Mouse (Mus musculus) monocyte, adult 5-6 weeks (primary cell): ENCODE measurements around the gene Tcirg1. TPM values are rescaled to one million over a fixed set of nuclear protein-coding genes. Genes with fewer than 3 reads are reported as not detected.
A peak's percentile ranks its signal among the peaks of the same experiment; 100 is the strongest.

Experiments
- ATAC-seq: fragments of 153-309, 156-312 bp; replicated peaks from 2 replicates; pipeline ENCODE4 v1.8.0; 2017; ENCODE audit warnings: mild to moderate bottlenecking; ENCODE audit not compliant: low TSS enrichment, insufficient number of reproducible peaks, severe bottlenecking, poor library complexity, low FRiP score
- total RNA-seq: library from RNA; stranded (forward); fragments of 200-1000, 200-491, 200-594 nt; gene quantifications from 3 replicates; pipeline ENCODE4 v1.2.3, GENCODE M21; 2017

The Tcirg1 gene
- total RNA-seq, 1 experiment from 2014 or later: 259 TPM

DNA sequence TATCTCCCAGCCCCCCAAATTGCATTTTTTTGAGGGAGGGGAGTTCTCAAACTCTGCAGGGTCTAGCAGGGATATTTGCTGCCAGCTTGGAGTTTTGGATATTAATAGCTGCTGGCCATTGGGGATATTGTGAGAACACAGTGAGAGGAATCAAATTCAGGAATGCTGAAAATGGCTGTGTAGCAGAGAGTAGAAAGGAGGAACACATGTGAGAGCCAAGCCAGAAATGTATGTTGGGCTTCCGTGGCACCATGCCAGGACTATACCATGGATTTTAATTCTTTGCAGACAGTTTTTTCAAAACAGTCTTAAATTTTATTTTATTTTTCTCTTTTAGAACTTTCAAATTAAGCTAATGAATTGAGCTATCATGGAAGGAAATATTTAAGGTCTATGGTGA lies 38.6 kb downstream of the Tcirg1 start:
- no peak for ATAC-seq

GRCm38 (mm10) chr19:3864960-3865359 lies 42.0 kb downstream of the Tcirg1 start:
- ATAC-seq: no peak

- no peak for ATAC-seq
These were observed 44.2 kb downstream of the Tcirg1 start for GRCm38 (mm10) chr19:3862713-3863112.

DNA sequence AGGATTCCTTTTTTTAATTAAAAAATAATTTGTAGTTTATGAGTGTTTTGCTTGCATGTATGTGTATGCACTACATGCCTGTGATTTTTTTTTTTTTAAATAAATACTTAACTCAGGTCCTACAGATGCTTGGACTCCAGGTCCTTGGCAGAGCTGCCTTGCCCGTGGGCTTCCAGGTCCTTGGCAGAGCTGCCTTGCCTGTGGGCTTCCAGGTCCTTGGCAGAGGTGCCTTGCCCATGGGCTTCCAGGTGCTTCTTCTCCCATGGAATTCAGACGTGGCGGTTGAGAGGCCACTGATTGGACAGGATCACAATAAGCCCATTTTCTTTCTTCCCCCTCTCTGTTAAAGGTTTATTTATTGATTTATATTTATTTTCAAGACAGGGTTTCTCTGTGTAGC lies 49.7 kb downstream of the Tcirg1 start:
- no peak for ATAC-seq

DNA sequence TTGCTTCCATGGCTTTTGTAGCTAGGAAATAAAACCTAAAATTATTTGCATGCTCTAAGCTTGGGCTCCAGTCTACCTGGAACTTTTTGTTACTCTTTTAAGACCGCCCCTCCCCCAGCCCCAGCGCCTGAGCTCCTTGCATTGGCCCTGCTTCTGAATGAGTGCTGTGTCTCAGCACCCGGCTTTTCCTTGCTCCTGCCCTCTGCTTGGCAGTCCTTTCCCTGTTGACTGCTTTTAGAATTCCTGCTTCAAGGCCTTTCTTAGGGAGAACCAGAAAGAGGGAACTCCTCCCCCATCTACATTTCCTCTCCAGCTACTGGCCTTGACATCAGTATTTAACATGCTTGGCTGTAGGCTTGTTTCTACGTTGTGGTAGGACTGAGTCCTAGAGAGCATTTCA lies 51.3 kb downstream of the Tcirg1 start:
- ATAC-seq: no peak

- no peak for ATAC-seq
These were observed 51.8 kb downstream of the Tcirg1 start for GRCm38 (mm10) chr19:3855091-3855490.

DNA sequence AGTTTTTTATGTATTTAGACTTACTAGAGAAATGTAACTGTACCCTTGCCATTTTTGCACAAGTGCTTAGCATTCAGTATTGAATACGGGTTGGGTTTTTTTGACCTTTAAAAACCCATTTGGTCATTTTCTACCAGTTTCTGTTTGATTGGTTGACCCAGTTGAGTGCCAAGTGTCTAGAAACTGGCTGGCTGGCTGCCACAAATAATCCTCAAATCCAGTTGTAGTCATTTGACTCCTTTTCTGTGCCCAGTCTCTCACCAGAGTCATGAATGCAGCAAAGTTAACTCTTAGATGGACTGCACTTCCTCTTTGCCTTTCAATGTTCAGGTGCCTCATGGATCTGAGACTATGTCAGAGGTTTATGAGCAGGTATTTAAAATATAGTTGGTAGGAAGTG lies 53.0 kb downstream of the Tcirg1 start:
- ATAC-seq: no peak

GRCm38 (mm10) chr19:3853121-3853520 lies 53.8 kb downstream of the Tcirg1 start:
- no peak for ATAC-seq

DNA sequence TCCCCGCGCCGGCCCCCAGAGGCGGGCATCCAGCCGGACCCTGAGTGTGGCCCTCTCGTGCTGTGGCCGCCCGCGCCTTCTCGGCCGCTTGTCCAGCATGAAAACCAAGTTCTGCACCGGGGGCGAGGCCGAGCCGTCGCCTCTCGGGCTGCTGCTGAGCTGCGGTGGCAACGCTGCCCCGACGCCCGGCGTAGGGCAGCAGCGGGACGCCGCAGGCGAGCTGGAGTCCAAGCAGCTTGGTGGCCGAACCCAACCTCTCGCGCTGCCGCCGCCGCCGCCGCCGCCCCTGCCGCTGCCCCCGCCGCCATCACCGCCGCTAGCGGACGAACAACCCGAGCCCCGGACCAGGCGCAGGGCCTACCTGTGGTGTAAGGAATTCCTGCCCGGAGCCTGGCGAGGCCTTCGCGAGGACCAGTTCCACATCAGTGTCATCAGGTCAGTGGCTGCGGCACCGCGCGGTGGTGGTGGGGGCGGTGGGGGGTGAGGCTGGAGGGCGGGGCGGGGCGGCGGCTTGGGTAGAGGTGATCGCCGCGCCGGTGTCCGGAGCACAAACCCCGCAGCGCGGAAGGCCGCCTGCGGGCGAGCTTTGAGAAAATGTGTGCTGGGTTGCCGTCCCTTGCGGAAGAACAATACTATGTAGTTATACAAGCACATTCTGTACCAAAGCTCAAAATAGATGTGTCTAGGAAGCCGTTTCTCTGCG lies 54.8 kb downstream of the Tcirg1 start:
- no peak for ATAC-seq

DNA sequence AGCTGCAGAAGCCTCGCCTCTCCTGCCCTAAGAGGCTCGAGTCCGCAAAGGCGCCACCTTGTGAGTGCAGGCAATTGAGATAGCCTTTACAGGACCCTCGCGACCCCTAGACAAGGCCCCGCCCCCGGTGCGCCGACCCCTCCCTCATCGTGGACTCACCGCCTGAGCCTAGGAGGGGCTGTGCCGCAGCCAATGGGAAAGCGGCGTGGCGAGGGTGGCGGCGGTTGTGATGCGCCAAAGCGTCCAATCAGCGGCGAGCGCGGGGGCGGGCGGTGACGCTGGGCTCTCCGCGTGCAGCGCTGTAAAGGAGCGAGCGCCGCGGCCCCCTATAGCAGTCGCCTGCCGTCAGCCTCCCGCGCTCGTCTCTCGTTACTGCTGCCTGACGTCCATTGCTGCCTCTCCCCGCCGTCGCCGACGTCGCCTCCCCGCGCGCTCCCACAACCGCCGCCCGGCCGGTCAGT lies 55.4 kb downstream of the Tcirg1 start, which contains the start of gene Chka:
Chka (plus strand) TSS at position 272 of the 461 bp plus-strand sequence.
- peak; percentile 82 for ATAC-seq

DNA sequence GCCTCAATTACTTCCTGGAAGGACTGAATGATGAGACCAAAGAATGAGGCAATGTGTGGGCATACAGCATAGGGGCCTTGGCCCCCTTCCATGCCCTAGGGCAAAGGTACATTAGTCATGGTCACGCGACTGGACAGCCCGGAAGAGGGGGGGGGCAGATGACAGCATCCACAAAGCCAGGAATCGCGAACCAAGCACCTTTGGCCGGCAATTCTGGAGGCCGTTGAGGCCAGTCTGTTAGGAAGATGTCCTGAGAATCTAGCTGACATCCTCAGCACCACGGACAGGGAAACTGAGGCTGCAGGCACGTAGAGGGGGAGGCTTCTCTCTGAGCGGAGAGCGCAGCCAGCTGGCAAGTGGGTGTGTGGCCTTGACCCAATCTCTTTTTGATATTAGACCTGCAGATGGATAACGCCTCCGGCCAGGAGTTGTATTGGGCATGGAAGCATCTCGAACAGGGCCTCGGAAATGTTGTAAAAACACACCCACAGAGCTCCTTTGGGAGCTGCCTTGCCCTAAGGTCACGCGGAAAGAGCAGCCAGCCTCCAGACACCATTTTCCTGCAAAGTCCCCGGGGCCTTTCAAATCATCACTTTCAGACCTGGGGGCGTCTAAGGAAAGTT lies 56.0 kb downstream of the Tcirg1 start:
- peak; percentile 21; the same call in 1 of the 2 replicates for ATAC-seq

GRCm38 (mm10) chr19:3850076-3850475 lies 56.9 kb downstream of the Tcirg1 start:
- ATAC-seq: no peak

DNA sequence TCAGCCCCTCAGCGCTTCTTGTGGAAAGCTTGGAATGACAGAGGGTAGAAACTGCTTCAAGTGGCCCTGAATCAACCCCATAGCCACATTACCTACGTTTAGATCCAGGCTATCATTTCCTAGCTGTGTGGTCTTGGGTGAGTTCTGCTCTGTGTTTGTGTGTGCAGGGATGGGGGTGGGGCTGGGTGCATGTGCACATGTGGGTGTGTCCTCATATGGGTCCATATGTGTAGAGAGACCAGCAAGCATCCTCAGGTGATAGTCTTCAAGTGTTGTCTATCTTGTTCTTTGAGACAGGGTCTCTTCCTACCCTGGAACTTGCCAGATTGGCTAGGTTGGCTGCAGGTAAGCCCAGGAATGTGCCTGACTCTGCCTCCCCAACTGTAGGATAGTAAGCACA lies 57.7 kb downstream of the Tcirg1 start:
- ATAC-seq: no peak

DNA sequence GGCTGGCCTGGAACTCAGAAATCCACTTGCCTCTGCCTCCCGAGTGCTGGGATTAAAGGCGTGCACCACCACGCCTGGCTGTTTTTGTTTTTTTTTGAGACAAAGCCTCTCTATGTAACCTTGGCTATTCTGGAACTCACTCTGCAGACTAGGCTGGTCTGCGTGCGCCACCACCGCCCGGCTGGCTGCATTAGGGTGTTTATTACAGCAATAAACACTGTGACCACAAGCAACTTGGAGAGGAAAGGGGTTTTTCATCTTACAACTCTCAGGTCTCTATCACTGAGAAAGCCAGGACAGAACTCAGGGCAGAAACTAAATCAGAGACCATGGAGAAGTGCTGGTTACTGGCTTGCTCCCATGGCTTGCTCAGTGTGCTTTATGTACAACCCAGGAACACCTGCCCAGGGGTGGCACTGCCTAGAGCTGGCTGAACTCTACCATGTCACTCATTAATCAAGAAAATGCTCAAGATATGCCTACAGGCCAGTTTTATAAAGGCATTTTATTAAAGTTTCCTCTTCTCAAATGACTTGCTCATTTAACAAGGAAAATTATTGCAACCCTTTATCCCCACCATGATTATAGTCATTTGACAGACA lies 58.6 kb downstream of the Tcirg1 start:
- ATAC-seq: no peak

DNA sequence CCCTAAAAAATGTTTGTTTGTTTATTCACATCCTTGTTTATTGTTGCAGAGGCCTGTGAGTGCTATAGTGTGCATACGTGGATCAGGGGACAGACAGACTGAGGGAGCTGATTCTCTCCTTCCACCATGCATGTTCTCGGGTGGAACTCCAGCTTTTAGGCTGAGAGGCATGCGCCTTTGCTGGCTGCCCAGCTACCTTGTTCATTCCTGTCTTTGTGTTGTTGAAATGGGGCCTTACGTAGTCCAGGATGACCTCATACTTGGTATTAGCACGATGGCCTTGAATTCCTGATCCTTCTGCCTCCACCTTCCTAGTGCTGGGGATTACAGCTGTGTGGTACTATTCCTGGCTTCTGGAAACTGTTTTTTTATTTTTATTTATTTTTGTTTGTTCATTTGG lies 59.2 kb downstream of the Tcirg1 start:
- ATAC-seq: no peak

- no peak for ATAC-seq
These were observed 60.0 kb downstream of the Tcirg1 start for GRCm38 (mm10) chr19:3846676-3847604.
